Mouse (Mus musculus) lung, adult 18-20 months (tissue): ENCODE data around the gene Cd244a.

Experiments
- DNase-seq, 2 experiments: peaks; one replicate each; pipeline ENCODE4 v3.0.0; 2022; ENCODE audit warnings: mixed read lengths in 2 of 2

Cd244a gene

DNA sequence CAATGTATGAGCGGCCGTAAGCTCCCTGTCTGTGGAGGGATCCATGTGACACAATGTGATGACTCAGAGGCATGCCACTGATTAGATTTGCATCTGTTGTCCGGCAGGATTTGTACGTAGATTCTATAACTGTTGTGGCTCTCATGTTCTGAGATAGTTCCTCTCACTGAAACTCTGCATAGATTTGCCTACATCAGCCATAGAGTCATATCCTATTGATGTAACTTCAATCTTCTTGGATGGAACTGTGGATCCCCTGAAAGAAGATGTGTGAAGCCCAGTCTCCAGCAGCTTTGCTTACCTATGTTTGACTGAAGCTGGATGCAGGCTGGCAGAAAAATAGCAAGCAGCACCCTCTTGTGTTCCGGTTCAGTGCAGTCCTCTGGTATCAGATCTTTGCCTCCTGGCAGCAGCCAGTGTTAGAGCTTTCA, 99.6 kb downstream of the Cd244a start:
- DNase-seq, result no peak
